Mouse (Mus musculus): ENCODE results near the gene Ttc9b. TPM values are rescaled to one million over a fixed set of nuclear protein-coding genes. Genes with fewer than 3 reads are reported as not detected.

The Ttc9b gene
- 0.11 and 0.41 TPM in 2 replicates for polyA plus RNA-seq (2015; fragmentation: Nextera tagmentation; extraction: Ambion mirVana)

DNA sequence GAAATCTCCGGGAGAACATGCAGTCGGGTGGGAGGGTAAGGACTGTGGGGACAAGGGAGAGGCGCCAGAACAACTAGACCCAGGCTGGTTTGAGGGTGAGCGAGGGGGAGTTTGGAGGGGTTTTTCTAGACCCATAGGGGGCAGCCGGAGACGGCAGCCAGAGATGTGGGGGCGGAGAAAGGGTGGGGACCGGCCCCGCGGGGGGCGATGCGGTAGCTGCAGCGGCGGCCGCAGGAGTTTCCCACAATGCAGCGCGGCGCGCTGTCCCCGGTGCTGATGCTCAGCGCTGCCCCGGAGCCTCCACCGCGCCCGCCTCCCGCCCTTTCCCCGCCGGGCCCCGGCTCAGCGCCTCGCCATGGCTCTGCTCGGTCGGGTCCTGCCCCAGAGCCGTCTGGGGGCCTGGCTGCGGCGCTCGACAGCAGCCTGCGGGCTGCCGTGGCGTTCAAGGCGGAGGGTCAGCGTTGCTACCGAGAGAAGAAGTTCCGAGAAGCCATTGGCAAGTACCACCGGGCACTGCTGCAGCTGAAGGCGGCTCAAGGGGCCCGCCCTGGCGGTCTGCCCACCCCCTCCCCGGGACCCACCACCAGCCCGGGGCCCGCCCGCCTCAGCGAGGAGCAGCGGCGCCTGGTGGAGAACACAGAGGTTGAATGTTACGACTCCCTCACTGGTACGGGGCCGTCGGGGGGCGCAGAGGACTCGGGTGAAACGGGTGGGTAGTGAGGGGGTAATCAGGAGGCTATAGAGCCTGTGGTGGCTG lies at the start of gene Ttc9b:
Ttc9b (plus strand) TSS at position 235 of the 757 bp plus-strand sequence.
- no peaks in the 10 kb centered on the region for H3K9me3 ChIP-seq (ENCODE audit: low read length)
- no peak within 1 kb of the TSS for H3K9ac ChIP-seq (replicated peaks; ENCODE audit: low read length)
- peak within 1 kb of the TSS; percentile 45 for H3K4me2 ChIP-seq (replicated peaks; ENCODE audit: low read depth, low read length)
- peak; percentile 49; the same call in 1 of the 2 replicates for ATAC-seq (ENCODE audit: low FRiP score, low TSS enrichment)
- peaks cover 9% of the 10 kb centered on the region for H3K4me1 ChIP-seq (ENCODE audit: insufficient read depth, low read length)
- 6% methylated on average over 54 of the region's 62 CpGs for WGBS
- H3K27ac ChIP-seq (ENCODE audit: low read length): no peak within 1 kb of the TSS
- peak within 1 kb of the TSS; percentile 25 for H3K4me3 ChIP-seq (ENCODE audit: low read length)
- no peaks in the 10 kb centered on the region for H3K36me3 ChIP-seq (ENCODE audit: insufficient read depth, low read length)
- peaks cover 51% of the 10 kb centered on the region for H3K27me3 ChIP-seq (ENCODE audit: insufficient read depth, low read length)

DNA sequence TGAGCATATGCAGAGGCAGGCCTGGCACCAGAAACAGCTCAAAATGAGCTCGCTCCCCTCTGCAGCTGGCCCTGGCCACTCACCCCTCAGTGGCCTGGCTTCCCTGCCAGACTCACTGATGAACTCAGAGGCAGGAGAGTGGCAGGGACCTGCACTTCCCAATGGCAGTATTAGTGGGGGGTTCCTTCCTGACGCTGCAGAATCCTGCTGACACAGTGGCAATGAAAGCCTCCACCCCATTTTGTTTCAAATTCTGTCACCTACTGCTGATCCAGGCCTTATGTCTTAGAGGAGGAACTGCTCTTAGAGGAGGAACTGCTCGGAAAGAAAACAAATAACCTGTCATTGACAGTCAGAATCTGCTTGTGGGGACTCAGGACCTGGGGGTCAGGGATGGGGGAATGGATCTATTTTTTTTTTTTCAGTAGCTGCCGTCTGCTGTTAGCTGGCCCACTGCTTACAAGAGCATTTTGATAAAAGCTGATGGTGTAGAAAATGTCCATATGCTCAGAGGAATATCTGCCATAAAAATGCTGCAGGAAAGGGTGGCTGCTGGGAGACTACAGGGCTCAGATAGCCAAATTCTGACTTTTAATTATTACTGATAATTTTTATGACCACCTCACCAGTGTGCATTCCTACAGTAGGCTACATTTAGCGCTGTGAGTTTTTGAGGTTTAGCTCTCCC lies 48.9 kb upstream of the Ttc9b start:
- Histone ChIP-seq H3K27ac (ENCODE audit: low read length) (peak overlapping the region; percentile 50; the same call in 1 of the 2 replicates), H3K27me3 (ENCODE audit: insufficient read depth, low read length) (no peaks in the 10 kb centered on the region), H3K4me1 (ENCODE audit: insufficient read depth, low read length) (peaks cover 67% of the 10 kb centered on the region), H3K9ac (replicated peaks; ENCODE audit: low read length) (no peak overlapping the region), H3K4me2 (replicated peaks; ENCODE audit: low read depth, low read length) (no peak overlapping the region), H3K4me3 (ENCODE audit: low read length) (no peak overlapping the region), H3K9me3 (ENCODE audit: low read length) (no peaks in the 10 kb centered on the region), H3K36me3 (ENCODE audit: insufficient read depth, low read length) (peaks cover 9% of the 10 kb centered on the region)
- ATAC-seq (ENCODE audit: low FRiP score, low TSS enrichment): no peak
- WGBS: 44% methylated on average over 5 of the region's 5 CpGs

DNA sequence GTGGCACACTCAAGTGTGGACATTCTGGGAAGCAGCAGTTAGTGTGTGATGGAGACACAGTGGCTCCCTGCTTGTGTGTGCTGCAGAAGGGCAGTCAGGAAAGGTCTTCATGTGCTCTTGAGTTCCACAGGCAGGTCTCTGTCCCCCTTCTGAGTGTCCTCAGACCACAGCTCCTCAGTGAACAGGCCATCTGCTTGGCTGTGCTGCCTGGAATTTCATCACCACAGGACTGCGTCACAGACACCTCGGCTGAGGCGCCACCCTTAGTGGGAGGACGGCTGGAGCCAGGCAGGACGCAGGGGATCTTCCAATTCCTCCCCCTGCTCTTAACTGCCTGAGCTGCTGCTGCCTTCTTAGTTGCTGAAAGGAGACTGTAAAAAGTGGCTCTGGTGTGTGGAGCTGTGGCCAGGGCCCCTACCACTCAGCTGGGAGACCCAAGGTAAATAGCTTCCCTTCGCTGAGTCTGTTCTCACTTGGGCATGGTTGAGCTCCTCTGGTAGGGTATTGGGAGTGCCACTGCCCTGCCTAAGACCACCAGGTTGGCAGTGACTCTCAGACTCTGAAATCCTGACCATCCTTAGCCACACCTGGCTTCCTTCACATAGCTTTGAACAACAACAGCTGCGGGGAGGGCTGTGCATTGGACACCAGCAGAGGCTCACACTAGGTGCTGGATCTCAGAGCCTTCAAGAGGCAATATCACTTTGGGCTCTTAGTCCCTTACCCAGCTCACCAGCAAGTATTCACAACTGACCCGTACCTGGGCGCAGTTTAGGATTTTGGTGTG lies 48.0 kb upstream of the Ttc9b start:
- 51% methylated on average over 9 of the region's 9 CpGs for WGBS
- peak; percentile 44; the same call in 1 of the 2 replicates for ATAC-seq (ENCODE audit: low FRiP score, low TSS enrichment)
- H3K9ac ChIP-seq (replicated peaks; ENCODE audit: low read length): 0 out of 2 replicates have a peak overlapping the region, but pooled peaks have one; percentile 27

DNA sequence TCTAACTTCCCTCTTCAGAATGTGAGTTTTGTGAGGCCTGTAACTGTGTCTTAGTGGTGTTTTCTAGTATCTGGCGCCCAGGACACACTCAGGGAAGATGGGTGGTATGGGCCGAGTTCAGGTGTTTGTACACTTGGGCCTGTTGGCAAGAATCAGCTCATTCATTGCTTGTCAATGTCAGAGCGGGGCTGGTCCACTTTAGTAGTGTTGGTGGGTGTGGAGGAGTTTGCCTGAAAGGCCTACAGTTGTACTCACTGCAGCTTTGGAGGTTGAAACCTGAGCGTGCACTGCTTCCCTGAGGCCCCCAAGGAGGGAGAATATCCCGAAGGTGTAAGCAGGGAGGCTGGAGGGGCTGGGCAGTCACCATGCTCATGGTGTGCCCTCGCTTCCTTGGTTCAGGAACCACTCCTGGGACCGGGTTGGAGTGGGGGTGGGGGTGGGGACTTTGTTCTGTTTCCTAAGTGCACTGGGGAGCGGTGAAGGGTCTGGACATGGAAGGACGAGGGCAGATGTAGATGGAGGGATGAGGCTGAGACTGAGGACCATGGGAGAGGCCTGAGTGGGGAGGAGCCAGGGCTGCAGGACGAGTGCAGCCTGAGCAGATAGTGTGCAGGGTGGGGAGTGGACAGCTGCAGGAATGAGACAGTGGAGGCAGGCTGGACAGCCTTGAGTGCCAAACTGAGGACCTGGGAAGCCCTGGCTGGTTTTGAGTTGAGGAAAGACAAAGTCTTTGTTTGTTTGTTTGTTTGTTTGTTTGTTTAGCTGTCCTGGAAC lies 47.0 kb upstream of the Ttc9b start:
- WGBS: 40% methylated on average over 10 of the region's 10 CpGs
- Histone ChIP-seq H3K9ac (replicated peaks; ENCODE audit: low read length) (no peak overlapping the region), H3K9me3 (ENCODE audit: low read length) (no peaks in the 10 kb centered on the region), H3K4me3 (ENCODE audit: low read length) (no peak overlapping the region), H3K27ac (ENCODE audit: low read length) (peak overlapping the region; percentile 62), H3K4me2 (replicated peaks; ENCODE audit: low read depth, low read length) (0 out of 2 replicates have a peak overlapping the region, but pooled peaks have one; percentile 13), H3K4me1 (ENCODE audit: insufficient read depth, low read length) (peaks cover 56% of the 10 kb centered on the region), H3K36me3 (ENCODE audit: insufficient read depth, low read length) (peaks cover 21% of the 10 kb centered on the region), H3K27me3 (ENCODE audit: insufficient read depth, low read length) (no peaks in the 10 kb centered on the region)
- ATAC-seq (ENCODE audit: low FRiP score, low TSS enrichment): peak; percentile 80

More for the DNA sequence above, 48.0 kb upstream of the Ttc9b start:
- Histone ChIP-seq H3K4me3 (ENCODE audit: low read length) (no peak overlapping the region), H3K4me1 (ENCODE audit: insufficient read depth, low read length) (peaks cover 61% of the 10 kb centered on the region), H3K4me2 (replicated peaks; ENCODE audit: low read depth, low read length) (no peak overlapping the region), H3K36me3 (ENCODE audit: insufficient read depth, low read length) (peaks cover 18% of the 10 kb centered on the region), H3K27me3 (ENCODE audit: insufficient read depth, low read length) (no peaks in the 10 kb centered on the region), H3K9me3 (ENCODE audit: low read length) (no peaks in the 10 kb centered on the region), H3K27ac (ENCODE audit: low read length) (peak overlapping the region; percentile 50)

DNA sequence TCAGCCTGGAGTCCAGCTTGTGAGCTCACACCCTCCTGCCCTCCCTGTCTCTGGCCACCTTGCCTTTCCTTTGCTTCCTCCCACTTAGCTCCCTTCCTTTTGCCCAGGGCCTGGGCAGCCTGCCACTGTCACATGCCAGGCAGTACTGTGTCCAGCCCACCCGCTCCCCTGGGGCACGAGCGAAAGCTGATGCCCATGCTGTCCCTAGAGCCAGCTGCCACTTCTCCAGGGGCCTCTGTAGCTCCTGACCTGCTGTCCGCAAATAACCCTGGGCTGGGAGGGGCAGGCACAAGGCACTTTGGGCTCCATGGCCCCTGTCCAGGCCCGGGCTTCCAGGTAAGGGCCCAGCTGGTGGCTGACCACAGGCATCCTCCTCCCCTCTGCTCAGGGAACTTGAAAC lies 46.1 kb upstream of the Ttc9b start:
- no peaks in the 10 kb centered on the region for H3K27me3 ChIP-seq (ENCODE audit: insufficient read depth, low read length)
- H3K9ac ChIP-seq (replicated peaks; ENCODE audit: low read length): no peak overlapping the region
- no peak overlapping the region for H3K4me2 ChIP-seq (replicated peaks; ENCODE audit: low read depth, low read length)
- peak overlapping the region; percentile 49; the same call in 1 of the 2 replicates for H3K27ac ChIP-seq (ENCODE audit: low read length)
- no peaks in the 10 kb centered on the region for H3K9me3 ChIP-seq (ENCODE audit: low read length)
- peaks cover 21% of the 10 kb centered on the region for H3K36me3 ChIP-seq (ENCODE audit: insufficient read depth, low read length)
- ATAC-seq (ENCODE audit: low FRiP score, low TSS enrichment): peak; percentile 47
- peaks cover 47% of the 10 kb centered on the region for H3K4me1 ChIP-seq (ENCODE audit: insufficient read depth, low read length)
- WGBS: 42% methylated on average over 5 of the region's 5 CpGs
- H3K4me3 ChIP-seq (ENCODE audit: low read length): no peak overlapping the region

DNA sequence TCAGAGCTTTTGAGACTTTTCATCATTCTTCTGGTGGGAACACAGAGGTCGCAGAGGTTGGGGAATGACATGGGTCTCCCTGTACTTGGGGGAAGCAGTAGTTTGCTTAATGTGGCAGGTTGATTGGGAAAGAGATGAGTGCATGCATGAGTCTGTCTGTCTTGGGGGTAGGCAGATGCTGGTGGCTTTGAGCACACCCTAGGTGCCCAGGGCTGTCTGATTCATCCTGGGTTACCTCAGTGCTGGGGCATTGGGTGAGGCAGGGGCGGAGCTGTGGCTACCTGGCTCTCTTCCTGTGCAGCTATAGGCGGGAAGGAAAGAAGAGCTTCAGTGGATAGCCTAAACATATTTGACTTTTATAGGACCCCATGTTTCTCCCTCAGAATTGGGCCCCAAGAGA lies 45.6 kb upstream of the Ttc9b start:
- no peaks in the 10 kb centered on the region for H3K27me3 ChIP-seq (ENCODE audit: insufficient read depth, low read length)
- H3K27ac ChIP-seq (ENCODE audit: low read length): peak overlapping the region; percentile 49; the same call in 1 of the 2 replicates
- H3K4me2 ChIP-seq (replicated peaks; ENCODE audit: low read depth, low read length): no peak overlapping the region
- H3K36me3 ChIP-seq (ENCODE audit: insufficient read depth, low read length): peaks cover 21% of the 10 kb centered on the region
- H3K4me3 ChIP-seq (ENCODE audit: low read length): no peak overlapping the region
- H3K9ac ChIP-seq (replicated peaks; ENCODE audit: low read length): no peak overlapping the region
- no peak for ATAC-seq (ENCODE audit: low FRiP score, low TSS enrichment)
- H3K4me1 ChIP-seq (ENCODE audit: insufficient read depth, low read length): peaks cover 42% of the 10 kb centered on the region
- no peaks in the 10 kb centered on the region for H3K9me3 ChIP-seq (ENCODE audit: low read length)
- WGBS: 89% methylated on average over 3 of the region's 3 CpGs

DNA sequence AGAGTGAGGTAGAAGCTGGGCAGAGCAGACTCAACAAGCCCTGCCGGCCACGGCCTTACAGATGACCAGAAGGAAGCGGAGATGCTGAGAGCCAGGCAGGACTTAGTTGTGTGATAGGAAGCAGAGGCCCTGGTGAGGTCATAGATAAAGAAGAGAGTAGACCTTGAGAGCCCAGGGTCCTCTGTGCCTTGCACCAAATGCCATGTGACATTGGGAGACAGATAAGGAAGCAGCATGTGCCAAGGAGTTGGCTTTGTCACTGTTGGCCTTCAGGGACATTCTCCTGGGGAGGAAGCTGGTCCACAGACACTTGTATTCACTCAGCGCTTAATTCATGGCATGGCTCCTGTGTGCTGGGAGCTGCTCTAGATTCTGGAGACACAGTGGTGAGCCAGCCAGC lies 44.4 kb upstream of the Ttc9b start:
- H3K9me3 ChIP-seq (ENCODE audit: low read length): no peaks in the 10 kb centered on the region
- no peak overlapping the region for H3K4me3 ChIP-seq (ENCODE audit: low read length)
- H3K4me1 ChIP-seq (ENCODE audit: insufficient read depth, low read length): peaks cover 36% of the 10 kb centered on the region
- WGBS: 92% methylated on average over 4 of the region's 4 CpGs
- H3K36me3 ChIP-seq (ENCODE audit: insufficient read depth, low read length): peaks cover 21% of the 10 kb centered on the region
- H3K9ac ChIP-seq (replicated peaks; ENCODE audit: low read length): no peak overlapping the region
- ATAC-seq (ENCODE audit: low FRiP score, low TSS enrichment): no peak
- H3K4me2 ChIP-seq (replicated peaks; ENCODE audit: low read depth, low read length): no peak overlapping the region
- no peak overlapping the region for H3K27ac ChIP-seq (ENCODE audit: low read length)
- no peaks in the 10 kb centered on the region for H3K27me3 ChIP-seq (ENCODE audit: insufficient read depth, low read length)

DNA sequence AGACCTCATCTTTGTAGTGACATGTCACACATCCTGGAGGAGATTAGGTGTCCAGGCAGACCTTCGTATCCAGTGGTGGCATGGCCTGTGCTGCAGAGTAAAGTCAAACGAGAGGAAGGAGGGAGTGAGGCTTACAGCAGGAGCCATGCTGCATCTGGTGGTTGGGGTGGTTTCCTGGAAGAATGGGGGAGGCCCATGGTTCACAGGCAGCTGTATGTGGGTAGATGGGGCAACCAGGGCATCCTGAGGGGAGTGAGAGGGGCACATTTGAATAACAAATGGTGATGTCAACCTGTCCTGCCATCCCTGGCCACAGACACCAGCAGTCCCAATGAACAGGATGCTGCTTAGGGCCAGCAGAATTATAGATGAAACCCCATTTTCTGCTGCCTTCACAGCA lies 44.0 kb upstream of the Ttc9b start:
- WGBS: 89% methylated on average over 2 of the region's 2 CpGs
- ATAC-seq (ENCODE audit: low FRiP score, low TSS enrichment): no peak

DNA sequence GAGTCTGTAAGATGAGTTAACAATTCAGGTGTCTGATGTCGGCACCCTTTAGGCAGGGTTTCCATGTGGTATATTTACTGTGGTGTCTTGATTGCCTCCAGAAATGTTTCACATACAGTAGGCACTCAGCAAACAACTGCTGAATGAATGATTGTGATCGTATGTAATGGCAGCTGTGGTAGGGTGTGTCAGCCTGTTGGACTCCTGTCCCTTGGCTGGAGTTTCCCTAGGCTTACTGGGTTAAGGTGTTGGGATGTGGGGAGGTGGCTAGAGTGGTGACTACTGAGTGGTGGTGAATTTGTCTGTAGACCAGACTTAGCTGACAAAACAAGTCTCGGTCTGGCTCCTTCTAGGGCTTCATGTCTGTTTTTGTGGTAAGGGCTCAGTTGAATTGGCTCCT lies 43.3 kb upstream of the Ttc9b start:
- Histone ChIP-seq H3K4me2 (replicated peaks; ENCODE audit: low read depth, low read length) (no peak overlapping the region), H3K4me3 (ENCODE audit: low read length) (no peak overlapping the region), H3K36me3 (ENCODE audit: insufficient read depth, low read length) (peaks cover 21% of the 10 kb centered on the region), H3K27ac (ENCODE audit: low read length) (no peak overlapping the region), H3K9ac (replicated peaks; ENCODE audit: low read length) (no peak overlapping the region), H3K4me1 (ENCODE audit: insufficient read depth, low read length) (peaks cover 26% of the 10 kb centered on the region), H3K27me3 (ENCODE audit: insufficient read depth, low read length) (no peaks in the 10 kb centered on the region), H3K9me3 (ENCODE audit: low read length) (no peaks in the 10 kb centered on the region)
- 97% methylated on average over 3 of the region's 3 CpGs for WGBS
- ATAC-seq (ENCODE audit: low FRiP score, low TSS enrichment): no peak

More for the DNA sequence above, 44.0 kb upstream of the Ttc9b start:
- no peak overlapping the region for H3K27ac ChIP-seq (ENCODE audit: low read length)
- no peaks in the 10 kb centered on the region for H3K27me3 ChIP-seq (ENCODE audit: insufficient read depth, low read length)
- peaks cover 21% of the 10 kb centered on the region for H3K36me3 ChIP-seq (ENCODE audit: insufficient read depth, low read length)
- H3K9me3 ChIP-seq (ENCODE audit: low read length): no peaks in the 10 kb centered on the region
- no peak overlapping the region for H3K9ac ChIP-seq (replicated peaks; ENCODE audit: low read length)
- H3K4me1 ChIP-seq (ENCODE audit: insufficient read depth, low read length): peaks cover 32% of the 10 kb centered on the region
- no peak overlapping the region for H3K4me2 ChIP-seq (replicated peaks; ENCODE audit: low read depth, low read length)
- H3K4me3 ChIP-seq (ENCODE audit: low read length): no peak overlapping the region

Measured in kidney, embryonic 16.5 days (tissue).